Mouse (Mus musculus): ENCODE measurements around the gene Palld.
A peak's percentile ranks its signal among the peaks of the same experiment; 100 is the strongest.

Gene Palld

GRCm38 (mm10) chr8:61629631-61629968 is 272.9 kb downstream of the Palld start:
- DNase-seq (ENCODE audit: low read depth, low spot score), result no peak

GRCm38 (mm10) chr8:61628938-61629630 is 273.4 kb downstream of the Palld start:
- DNase-seq (ENCODE audit: low read depth, low spot score), result no peak

- DNase-seq (ENCODE audit: low read depth, low spot score), result no peak
Observed at GRCm38 (mm10) chr8:61626246-61626952, 276.1 kb downstream of the Palld start.

GRCm38 (mm10) chr8:61625656-61626210 is 276.8 kb downstream of the Palld start:
- DNase-seq (ENCODE audit: low read depth, low spot score), result no peak

- DNase-seq (ENCODE audit: low read depth, low spot score), result no peak
Observed at GRCm38 (mm10) chr8:61623485-61624417, 278.7 kb downstream of the Palld start.

- no peak for DNase-seq (ENCODE audit: low read depth, low spot score)
Observed at GRCm38 (mm10) chr8:61621300-61621699, 281.2 kb downstream of the Palld start.

GRCm38 (mm10) chr8:61617651-61618050 is 284.8 kb downstream of the Palld start:
- no peak for DNase-seq (ENCODE audit: low read depth, low spot score)

- DNase-seq (ENCODE audit: low read depth, low spot score), result no peak
Observed at GRCm38 (mm10) chr8:61617049-61617448, 285.4 kb downstream of the Palld start.

GRCm38 (mm10) chr8:61615711-61616697 is 286.5 kb downstream of the Palld start:
- no peak for DNase-seq (ENCODE audit: low read depth, low spot score)

- no peak for DNase-seq (ENCODE audit: low read depth, low spot score)
Observed at GRCm38 (mm10) chr8:61611741-61612140, 290.7 kb downstream of the Palld start.

- no peak for DNase-seq (ENCODE audit: low read depth, low spot score)
Observed at GRCm38 (mm10) chr8:61611077-61611476, 291.4 kb downstream of the Palld start.

- no peak for DNase-seq (ENCODE audit: low read depth, low spot score)
Observed at GRCm38 (mm10) chr8:61610546-61610945, 291.9 kb downstream of the Palld start.

- no peak for DNase-seq (ENCODE audit: low read depth, low spot score)
Observed at GRCm38 (mm10) chr8:61607463-61607813, 295.1 kb downstream of the Palld start.

GRCm38 (mm10) chr8:61606795-61607462 is 295.6 kb downstream of the Palld start:
- DNase-seq (ENCODE audit: low read depth, low spot score), result no peak

GRCm38 (mm10) chr8:61604871-61605270 is 297.6 kb downstream of the Palld start:
- DNase-seq (ENCODE audit: low read depth, low spot score), result no peak

GRCm38 (mm10) chr8:61596889-61597288 is 305.6 kb downstream of the Palld start:
- no peak for DNase-seq (ENCODE audit: low read depth, low spot score)

- DNase-seq (ENCODE audit: low read depth, low spot score), result no peak
Observed at GRCm38 (mm10) chr8:61591446-61591845, 311.0 kb downstream of the Palld start.

- DNase-seq (ENCODE audit: low read depth, low spot score), result peak; percentile 1
Observed at GRCm38 (mm10) chr8:61590551-61591431, 311.7 kb downstream of the Palld start.

- DNase-seq (ENCODE audit: low read depth, low spot score), result no peak
Observed at GRCm38 (mm10) chr8:61589972-61590391, 312.5 kb downstream of the Palld start.
